Mouse (Mus musculus): ENCODE measurements around the gene Fam71e1.

GRCm38 (mm10) chr7:44466888-44467311, 29.5 kb upstream of the Fam71e1 start:
- TF ChIP-seq CTCF (IDR thresholded peaks at IDR 0.05): no peak
- no peak for TF ChIP-seq EP300 (IDR thresholded peaks at IDR 0.05)

Data from lung, postnatal 0 days (tissue).